Mouse (Mus musculus): Measurements from ENCODE around the gene Asb3. TPM values are rescaled to one million over a fixed set of nuclear protein-coding genes. Genes with fewer than 3 reads are reported as not detected.
"Not testable (repeated sequence)": the region's sequence is repeated elsewhere in the genome, so short reads cannot be mapped to it uniquely, and the experiment has no call there.

Gene Asb3
- total and polyA plus RNA-seq, 3 experiments = 2.6 to 9.2 (median 7.8) TPM

GRCm38 (mm10) chr11:31001169-31001908, 116.1 kb downstream of the Asb3 start:
- Histone ChIP-seq H3K36me3 (ENCODE audit: control insufficient read depth, insufficient read depth, low read length) (no peaks in the 10 kb centered on the region), H3K9ac (ENCODE audit: low read depth, low read length) (no peak overlapping the region), H3K79me2 (replicated peaks; ENCODE audit: control insufficient read depth, insufficient read depth, low read length) (no peaks in the 10 kb centered on the region), H3K4me3 (no peak overlapping the region), H3K27me3 (ENCODE audit: control insufficient read depth, insufficient read depth, low read length) (no peaks in the 10 kb centered on the region), H3K27ac (no peak overlapping the region), H3K4me1 (ENCODE audit: control insufficient read depth, insufficient read depth, low read length) (no peaks in the 10 kb centered on the region; the same call in 1 of the 2 replicates)
- no peak for TF ChIP-seq CTCF (IDR thresholded peaks at IDR 0.05)
- no peak for TF ChIP-seq EP300 (IDR thresholded peaks at IDR 0.05; ENCODE audit: insufficient read depth, low read depth, low read length)
- no peak for TF ChIP-seq POLR2A (IDR thresholded peaks at IDR 0.05; ENCODE audit: insufficient read depth, low read depth, low read length)
- intact Hi-C loops (cut with DNase I) = no loop called here
- 91% methylated on average over 4 of the region's 4 CpGs for WGBS
- no peak for DNase-seq

- H3K36me3 ChIP-seq (ENCODE audit: control insufficient read depth, insufficient read depth, low read length); H3K4me3 ChIP-seq; H3K4me1 ChIP-seq (ENCODE audit: control insufficient read depth, insufficient read depth, low read length); DNase-seq; H3K9ac ChIP-seq (ENCODE audit: low read depth, low read length); H3K79me2 ChIP-seq (replicated peaks; ENCODE audit: control insufficient read depth, insufficient read depth, low read length); intact Hi-C loops (cut with DNase I); H3K27me3 ChIP-seq (ENCODE audit: control insufficient read depth, insufficient read depth, low read length); H3K27ac ChIP-seq: not testable (repeated sequence)
- WGBS = 94% methylated on average over 1 of the region's 1 CpGs
These were observed 124.5 kb downstream of the Asb3 start for GRCm38 (mm10) chr11:31009668-31010067.

GRCm38 (mm10) chr11:31017466-31017865, 132.2 kb downstream of the Asb3 start:
- H3K27me3 ChIP-seq (ENCODE audit: control insufficient read depth, insufficient read depth, low read length); intact Hi-C loops (cut with DNase I); H3K4me3 ChIP-seq; H3K79me2 ChIP-seq (replicated peaks; ENCODE audit: control insufficient read depth, insufficient read depth, low read length); H3K36me3 ChIP-seq (ENCODE audit: control insufficient read depth, insufficient read depth, low read length); H3K4me1 ChIP-seq (ENCODE audit: control insufficient read depth, insufficient read depth, low read length); H3K9ac ChIP-seq (ENCODE audit: low read depth, low read length); DNase-seq; H3K27ac ChIP-seq: not testable (repeated sequence)
- WGBS = 76% methylated on average over 15 of the region's 15 CpGs

DNA sequence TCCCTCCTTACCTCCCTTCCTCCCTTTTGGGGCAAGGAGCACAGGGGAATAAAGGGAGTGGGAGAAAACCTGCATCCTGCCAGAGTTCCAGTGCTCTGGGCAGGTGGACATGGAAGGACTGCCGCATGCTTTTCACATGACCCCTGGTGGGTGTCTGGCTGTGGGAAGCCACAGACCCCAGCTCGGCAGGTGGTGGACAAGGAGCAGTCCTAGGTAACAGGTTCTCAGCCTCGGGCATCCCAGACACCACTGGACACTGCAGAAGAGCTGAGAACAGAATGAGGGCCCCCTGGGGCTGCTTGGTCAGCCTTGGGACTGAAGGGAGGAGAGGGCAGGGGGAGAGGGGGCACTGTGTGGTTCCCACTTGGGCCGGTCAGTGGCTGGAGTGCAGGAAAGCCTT, 149.7 kb downstream of the Asb3 start:
- Histone ChIP-seq H3K4me3 (no peak overlapping the region), H3K4me1 (ENCODE audit: control insufficient read depth, insufficient read depth, low read length) (no peaks in the 10 kb centered on the region), H3K27me3 (ENCODE audit: control insufficient read depth, insufficient read depth, low read length) (no peaks in the 10 kb centered on the region), H3K36me3 (ENCODE audit: control insufficient read depth, insufficient read depth, low read length) (no peaks in the 10 kb centered on the region), H3K27ac (no peak overlapping the region), H3K9ac (ENCODE audit: low read depth, low read length) (no peak overlapping the region), H3K79me2 (replicated peaks; ENCODE audit: control insufficient read depth, insufficient read depth, low read length) (no peaks in the 10 kb centered on the region)
- DNase-seq = no peak
- TF ChIP-seq EP300 (IDR thresholded peaks at IDR 0.05; ENCODE audit: insufficient read depth, low read depth, low read length) (no peak), CTCF (IDR thresholded peaks at IDR 0.05) (no peak), POLR2A (IDR thresholded peaks at IDR 0.05; ENCODE audit: insufficient read depth, low read depth, low read length) (no peak)
- WGBS = 100% methylated on average over 4 of the region's 4 CpGs
- intact Hi-C loops (cut with DNase I) = no loop called here

DNA sequence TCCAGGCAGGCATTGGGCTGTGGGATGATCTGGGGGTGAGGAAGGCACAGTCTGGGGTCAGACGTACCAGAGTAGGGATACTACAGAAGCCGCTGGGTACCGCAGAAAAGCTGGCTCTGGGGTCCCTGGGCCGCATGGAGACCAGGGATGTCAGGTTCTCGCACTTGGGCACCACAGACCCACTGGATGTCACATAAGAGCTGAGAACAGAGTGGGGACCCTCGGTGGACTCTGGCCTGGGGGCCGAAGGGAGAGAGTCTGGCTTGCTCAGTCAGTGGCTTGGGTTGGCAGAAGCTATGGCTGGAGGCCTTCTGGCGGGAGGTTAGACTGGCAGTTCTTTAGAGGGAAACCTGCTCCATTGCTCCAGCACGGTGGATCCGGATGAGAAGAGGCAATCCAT, 204.8 kb downstream of the Asb3 start:
- no peak for DNase-seq
- Histone ChIP-seq H3K9ac (ENCODE audit: low read depth, low read length) (no peak overlapping the region), H3K4me3 (no peak overlapping the region), H3K36me3 (ENCODE audit: control insufficient read depth, insufficient read depth, low read length) (no peaks in the 10 kb centered on the region), H3K4me1 (ENCODE audit: control insufficient read depth, insufficient read depth, low read length) (no peaks in the 10 kb centered on the region), H3K27ac (no peak overlapping the region), H3K79me2 (replicated peaks; ENCODE audit: control insufficient read depth, insufficient read depth, low read length) (no peaks in the 10 kb centered on the region), H3K27me3 (ENCODE audit: control insufficient read depth, insufficient read depth, low read length) (no peaks in the 10 kb centered on the region)
- 97% methylated on average over 10 of the region's 10 CpGs for WGBS
- intact Hi-C loops (cut with DNase I) = no loop called here
- no peak for TF ChIP-seq POLR2A (IDR thresholded peaks at IDR 0.05; ENCODE audit: insufficient read depth, low read depth, low read length)
- no peak for TF ChIP-seq CTCF (IDR thresholded peaks at IDR 0.05)
- no peak for TF ChIP-seq EP300 (IDR thresholded peaks at IDR 0.05; ENCODE audit: insufficient read depth, low read depth, low read length)

GRCm38 (mm10) chr11:31090478-31090978, 205.3 kb downstream of the Asb3 start:
- WGBS = 92% methylated on average over 3 of the region's 3 CpGs
- intact Hi-C loops (cut with DNase I) = no loop called here
- Histone ChIP-seq H3K27ac (no peak overlapping the region), H3K4me3 (no peak overlapping the region), H3K4me1 (ENCODE audit: control insufficient read depth, insufficient read depth, low read length) (no peaks in the 10 kb centered on the region), H3K27me3 (ENCODE audit: control insufficient read depth, insufficient read depth, low read length) (no peaks in the 10 kb centered on the region), H3K79me2 (replicated peaks; ENCODE audit: control insufficient read depth, insufficient read depth, low read length) (no peaks in the 10 kb centered on the region), H3K9ac (ENCODE audit: low read depth, low read length) (no peak overlapping the region), H3K36me3 (ENCODE audit: control insufficient read depth, insufficient read depth, low read length) (no peaks in the 10 kb centered on the region)
- no peak for TF ChIP-seq CTCF (IDR thresholded peaks at IDR 0.05)
- TF ChIP-seq EP300 (IDR thresholded peaks at IDR 0.05; ENCODE audit: insufficient read depth, low read depth, low read length) = no peak
- TF ChIP-seq POLR2A (IDR thresholded peaks at IDR 0.05; ENCODE audit: insufficient read depth, low read depth, low read length) = no peak
- DNase-seq = no peak

GRCm38 (mm10) chr11:31099519-31099918, 214.3 kb downstream of the Asb3 start:
- H3K4me3 ChIP-seq; H3K36me3 ChIP-seq (ENCODE audit: control insufficient read depth, insufficient read depth, low read length); intact Hi-C loops (cut with DNase I); H3K27ac ChIP-seq; H3K27me3 ChIP-seq (ENCODE audit: control insufficient read depth, insufficient read depth, low read length); H3K79me2 ChIP-seq (replicated peaks; ENCODE audit: control insufficient read depth, insufficient read depth, low read length); DNase-seq; H3K9ac ChIP-seq (ENCODE audit: low read depth, low read length); H3K4me1 ChIP-seq (ENCODE audit: control insufficient read depth, insufficient read depth, low read length): not testable (repeated sequence)
